Mouse (Mus musculus): ENCODE measurements around the gene Pfkl. TPM values are rescaled to one million over a fixed set of nuclear protein-coding genes. Genes with fewer than 3 reads are reported as not detected.

Pfkl gene
- total and polyA plus RNA-seq, 2 experiments from 2014 or later: 72.9 to 112 TPM

GRCm38 (mm10) chr10:77984660-77985059 lies 25.2 kb downstream of the Pfkl start:
- no peak overlapping the region for H3K9ac ChIP-seq
- no peak overlapping the region for H3K4me2 ChIP-seq (ENCODE audit: low read depth)
- DNase-seq (peak; percentile 88), ATAC-seq (peak; percentile 88)
- no peaks in the 10 kb centered on the region for H3K4me1 ChIP-seq (ENCODE audit: insufficient read depth)
- H3K36me3 ChIP-seq (ENCODE audit: insufficient read depth): peaks cover 43% of the 10 kb centered on the region
- peak; percentile 91 for TF ChIP-seq CTCF (IDR thresholded peaks at IDR 0.05; ENCODE audit: low read depth)
- no peaks in the 10 kb centered on the region for H3K27me3 ChIP-seq (ENCODE audit: insufficient read depth, low read length)
- 2% methylated on average over 4 of the region's 4 CpGs for WGBS
- no peak overlapping the region for H3K4me3 ChIP-seq (ENCODE audit: low read depth, low read length)
- H3K27ac ChIP-seq (ENCODE audit: low read depth, low read length): no peak overlapping the region
- no peaks in the 10 kb centered on the region for H3K9me3 ChIP-seq (ENCODE audit: low read length)

DNA sequence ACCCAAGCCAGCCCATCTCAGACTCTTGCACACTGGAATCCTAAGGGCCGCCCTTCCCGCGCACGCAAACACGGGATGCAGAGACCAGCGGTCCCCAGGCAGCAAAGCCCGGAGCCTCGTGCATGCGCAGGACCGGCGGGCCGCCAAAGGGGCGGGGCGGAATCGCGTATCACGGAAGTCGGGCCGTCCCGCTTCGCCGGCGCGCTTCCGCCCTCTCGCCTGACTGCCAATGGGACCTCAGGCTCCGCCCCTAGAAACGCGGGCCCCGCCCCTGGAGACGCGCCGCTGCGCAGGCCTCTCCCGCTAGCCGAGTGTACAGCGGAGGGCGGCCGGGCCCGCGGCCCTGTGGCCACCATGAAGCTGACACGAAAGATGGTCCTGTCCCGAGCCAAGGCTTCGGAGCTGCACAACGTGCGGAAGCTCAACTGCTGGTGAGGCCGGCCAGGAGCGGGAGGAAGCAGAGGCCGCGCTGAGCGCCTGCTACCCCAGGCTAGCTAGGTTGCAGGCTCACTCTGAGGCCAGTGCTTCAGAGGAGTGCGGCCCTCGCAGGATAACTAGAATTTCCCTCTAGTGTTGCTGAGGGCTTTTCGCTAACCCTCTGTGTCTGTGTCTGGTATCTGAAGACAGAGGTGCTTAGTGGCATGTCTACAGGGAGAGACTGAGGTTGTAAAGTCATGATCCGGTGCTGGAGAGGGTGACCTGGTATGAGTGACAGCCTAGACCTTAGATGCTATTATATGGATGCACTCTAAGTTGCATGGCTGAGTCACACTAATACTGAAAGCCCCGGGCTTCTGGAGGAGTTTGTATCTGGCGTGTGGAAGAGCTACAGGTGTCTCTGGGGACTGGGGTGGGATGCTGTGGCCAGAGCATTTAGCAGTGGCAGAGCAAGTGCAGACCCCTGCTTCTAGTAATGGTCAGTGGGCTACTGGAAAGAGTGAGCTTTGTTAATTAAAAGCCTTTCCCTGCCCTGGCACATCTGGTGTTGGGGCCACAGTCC lies 31.2 kb downstream of the Pfkl start, which contains the start of gene 1810043G02Rik:
1810043G02Rik (plus strand) TSS at position 174 of the 1,000 bp plus-strand sequence.
- peak; percentile 99 for ATAC-seq
- TF ChIP-seq CTCF (IDR thresholded peaks at IDR 0.05; ENCODE audit: low read depth): no peak
- Histone ChIP-seq H3K27ac (ENCODE audit: low read depth, low read length) (peak within 1 kb of the TSS; percentile 82), H3K9me3 (ENCODE audit: low read length) (no peaks in the 10 kb centered on the region), H3K27me3 (ENCODE audit: insufficient read depth, low read length) (no peaks in the 10 kb centered on the region), H3K36me3 (ENCODE audit: insufficient read depth) (peaks cover 7% of the 10 kb centered on the region; the same call in 1 of the 2 replicates), H3K4me2 (ENCODE audit: low read depth) (peak within 1 kb of the TSS; percentile 79), H3K4me3 (ENCODE audit: low read depth, low read length) (peak within 1 kb of the TSS; percentile 79), H3K4me1 (ENCODE audit: insufficient read depth) (peaks cover 5% of the 10 kb centered on the region), H3K9ac (peak within 1 kb of the TSS; percentile 79)
- WGBS: under 1% methylated on average over 57 of the region's 57 CpGs
- DNase-seq: peak; percentile 99

- Histone ChIP-seq H3K27ac (ENCODE audit: low read depth, low read length) (no peak overlapping the region), H3K36me3 (ENCODE audit: insufficient read depth) (0 out of 2 replicates have a peak, but pooled peaks cover 4% of the 10 kb centered on the region), H3K27me3 (ENCODE audit: insufficient read depth, low read length) (no peaks in the 10 kb centered on the region), H3K4me2 (ENCODE audit: low read depth) (no peak overlapping the region), H3K4me3 (ENCODE audit: low read depth, low read length) (no peak overlapping the region), H3K4me1 (ENCODE audit: insufficient read depth) (peaks cover 5% of the 10 kb centered on the region), H3K9me3 (ENCODE audit: low read length) (no peaks in the 10 kb centered on the region), H3K9ac (no peak overlapping the region)
- no peak for ATAC-seq
- TF ChIP-seq CTCF (IDR thresholded peaks at IDR 0.05; ENCODE audit: low read depth): no peak
- no peak for DNase-seq
- 71% methylated on average over 8 of the region's 8 CpGs for WGBS
These were observed 33.3 kb downstream of the Pfkl start for GRCm38 (mm10) chr10:77976458-77977150.

- no peaks in the 10 kb centered on the region for H3K36me3 ChIP-seq (ENCODE audit: insufficient read depth)
- WGBS: 60% methylated on average over 4 of the region's 4 CpGs
- no peak for DNase-seq
- no peak overlapping the region for H3K4me2 ChIP-seq (ENCODE audit: low read depth)
- no peaks in the 10 kb centered on the region for H3K9me3 ChIP-seq (ENCODE audit: low read length)
- peaks cover 5% of the 10 kb centered on the region for H3K4me1 ChIP-seq (ENCODE audit: insufficient read depth)
- H3K27me3 ChIP-seq (ENCODE audit: insufficient read depth, low read length): no peaks in the 10 kb centered on the region
- ATAC-seq: no peak
- TF ChIP-seq CTCF (IDR thresholded peaks at IDR 0.05; ENCODE audit: low read depth): no peak
- no peak overlapping the region for H3K27ac ChIP-seq (ENCODE audit: low read depth, low read length)
- H3K9ac ChIP-seq: no peak overlapping the region
- H3K4me3 ChIP-seq (ENCODE audit: low read depth, low read length): no peak overlapping the region
These were observed 34.2 kb downstream of the Pfkl start for GRCm38 (mm10) chr10:77975653-77976052.

DNA sequence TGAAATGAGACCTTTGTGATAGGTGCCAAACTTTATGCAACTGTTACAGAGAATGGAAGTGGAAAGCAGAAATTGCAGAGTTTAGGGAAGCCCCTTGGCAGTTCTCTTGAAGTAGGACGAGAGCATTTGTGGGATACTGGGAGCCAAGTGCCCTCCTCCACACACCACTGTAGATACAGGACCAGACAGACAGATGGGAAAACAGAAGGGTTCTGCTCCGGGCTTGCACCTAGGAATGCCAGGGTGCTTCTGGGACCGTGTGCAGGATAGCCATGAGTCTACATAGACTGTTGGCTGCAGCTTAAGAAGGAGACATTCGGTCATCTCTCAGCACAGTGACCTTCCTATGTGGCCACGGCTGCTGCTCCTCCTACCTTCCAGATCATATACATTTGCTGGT lies 35.1 kb downstream of the Pfkl start:
- H3K36me3 ChIP-seq (ENCODE audit: insufficient read depth): no peaks in the 10 kb centered on the region
- DNase-seq (no peak), ATAC-seq (no peak)
- H3K4me1 ChIP-seq (ENCODE audit: insufficient read depth): peaks cover 5% of the 10 kb centered on the region
- no peak overlapping the region for H3K27ac ChIP-seq (ENCODE audit: low read depth, low read length)
- WGBS: 78% methylated on average over 5 of the region's 5 CpGs
- no peaks in the 10 kb centered on the region for H3K9me3 ChIP-seq (ENCODE audit: low read length)
- H3K27me3 ChIP-seq (ENCODE audit: insufficient read depth, low read length): no peaks in the 10 kb centered on the region
- no peak overlapping the region for H3K9ac ChIP-seq
- H3K4me3 ChIP-seq (ENCODE audit: low read depth, low read length): no peak overlapping the region
- H3K4me2 ChIP-seq (ENCODE audit: low read depth): no peak overlapping the region
- TF ChIP-seq CTCF (IDR thresholded peaks at IDR 0.05; ENCODE audit: low read depth): no peak

DNA sequence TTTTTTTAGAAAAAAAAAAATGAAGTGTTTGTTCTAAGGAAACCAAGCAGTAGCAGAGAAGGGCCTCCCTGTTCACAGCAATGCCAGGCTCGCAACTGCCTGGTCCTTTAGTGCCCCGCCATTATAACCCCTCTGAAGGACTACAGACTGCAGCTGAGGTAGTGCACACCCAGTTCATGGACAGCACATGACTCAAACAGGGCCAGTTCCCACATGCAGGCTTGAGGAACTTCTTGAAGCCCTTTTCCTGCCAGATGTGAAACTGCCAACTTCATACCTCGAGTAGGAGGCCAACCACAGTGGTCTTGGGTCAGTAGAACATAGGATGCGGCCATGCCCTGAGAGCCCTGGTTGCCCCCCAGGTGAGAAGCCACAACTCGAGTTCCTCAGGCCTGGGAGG lies 35.6 kb downstream of the Pfkl start:
- whole genome bisulfite sequencing: 74% methylated on average over 5 of the region's 5 CpGs
- no peak overlapping the region for H3K27ac ChIP-seq (ENCODE audit: low read depth, low read length)
- DNase-seq (no peak), ATAC-seq (no peak)
- H3K9me3 ChIP-seq (ENCODE audit: low read length): no peaks in the 10 kb centered on the region
- TF ChIP-seq CTCF (IDR thresholded peaks at IDR 0.05; ENCODE audit: low read depth): no peak
- H3K27me3 ChIP-seq (ENCODE audit: insufficient read depth, low read length): no peaks in the 10 kb centered on the region
- no peaks in the 10 kb centered on the region for H3K36me3 ChIP-seq (ENCODE audit: insufficient read depth)
- no peak overlapping the region for H3K4me2 ChIP-seq (ENCODE audit: low read depth)
- H3K4me1 ChIP-seq (ENCODE audit: insufficient read depth): peaks cover 4% of the 10 kb centered on the region
- H3K4me3 ChIP-seq (ENCODE audit: low read depth, low read length): no peak overlapping the region
- H3K9ac ChIP-seq: no peak overlapping the region

Data from forebrain, postnatal 0 days (tissue).